Mouse (Mus musculus) monocyte, adult 5-6 weeks (primary cell): ENCODE measurements around the gene Fut8. TPM values are rescaled to one million over a fixed set of nuclear protein-coding genes. Genes with fewer than 3 reads are reported as not detected.
"Not testable (repeated sequence)": the region's sequence is repeated elsewhere in the genome, so short reads cannot be mapped to it uniquely, and the experiment has no call there.

ENCODE experiments used
- ATAC-seq: fragments of 153-309, 156-312 bp; replicated peaks from 2 replicates; pipeline ENCODE4 v1.8.0; 2017; ENCODE audit warnings: mild to moderate bottlenecking; ENCODE audit not compliant: low TSS enrichment, insufficient number of reproducible peaks, severe bottlenecking, poor library complexity, low FRiP score
- total RNA-seq: library from RNA; stranded (forward); fragments of 200-1000, 200-491, 200-594 nt; gene quantifications from 3 replicates; pipeline ENCODE4 v1.2.3, GENCODE M21; 2017

The Fut8 gene
- total RNA-seq, 1 experiment from 2014 or later, result 43.4 TPM

GRCm38 (mm10) chr12:77524014-77524413 is 286.1 kb downstream of the Fut8 start:
- not testable (repeated sequence) for ATAC-seq
